In the genomic region with DNA sequence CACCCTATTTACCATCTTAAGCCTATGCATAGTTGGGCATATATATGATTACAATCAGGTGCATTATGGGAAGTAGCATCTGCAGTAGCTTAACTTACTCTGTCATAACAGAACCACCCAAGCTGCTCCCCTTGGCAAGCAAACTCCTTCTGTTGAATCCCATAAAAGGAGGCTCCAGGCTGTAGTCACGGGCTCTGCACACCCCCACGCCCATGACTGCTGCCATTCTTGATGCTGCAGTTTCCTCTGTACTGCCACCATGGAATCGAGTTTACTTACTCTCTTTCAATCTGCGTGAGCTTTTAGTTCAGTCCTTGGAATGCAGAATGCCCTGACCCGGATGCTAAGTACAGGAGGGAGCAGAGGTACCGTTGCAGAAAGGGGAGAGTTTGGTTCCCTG, we compare ENCODE assay signal across 10 mouse cellular contexts.
DNase-seq lines count a peak whose midpoint lies in the region; ATAC-seq and TF ChIP-seq lines count a peak whose summit lies in the region.
"Had no signal": no experiment of that assay in that cellular context is flagged by ENCODE, and none has a peak within 500 bp of the region (broad histone marks: within the 10 kb centered on the region; RNA-seq: fewer than 3 reads in every experiment).

No protein-coding gene starts in this region.

- WGBS in midbrain, embryonic 16.5 days: 77% methylated on average over 6 of the region's 6 CpGs
- 67% methylated on average over 6 of the region's 6 CpGs for WGBS in midbrain, embryonic 15.5 days

- H3K4me2 ChIP-seq in midbrain, embryonic 16.5 days (ENCODE audit: low read length): no peak overlapping the region
- no peak overlapping the region for H3K4me2 ChIP-seq in midbrain, embryonic 15.5 days
- H3K4me2 ChIP-seq: heart, embryonic 13.5 days; hindbrain, embryonic 15.5 days; lung, embryonic 14.5 days had no signal

- TF ChIP-seq CTCF in layer of hippocampus, adult 2 months (conservative IDR thresholded peaks at IDR 0.05): no peak

- 0 out of 2 replicates have a peak, but pooled peaks have one; percentile 48 for ATAC-seq in midbrain, embryonic 16.5 days
- no peak for ATAC-seq in midbrain, embryonic 15.5 days (replicated peaks)

- no peaks in the 10 kb centered on the region for H3K27me3 ChIP-seq in midbrain, embryonic 16.5 days (ENCODE audit: control insufficient read depth, insufficient read depth, low read depth, low read length)
- no peaks in the 10 kb centered on the region for H3K27me3 ChIP-seq in midbrain, embryonic 15.5 days (replicated peaks)
- H3K27me3 ChIP-seq: heart, embryonic 13.5 days; hindbrain, embryonic 15.5 days had no signal

- no peak overlapping the region for H3K9ac ChIP-seq in midbrain, embryonic 16.5 days (ENCODE audit: low read depth, low read length)
- H3K9ac ChIP-seq in midbrain, embryonic 15.5 days: no peak overlapping the region
- H3K9ac ChIP-seq: heart, embryonic 13.5 days; hindbrain, embryonic 15.5 days; lung, embryonic 14.5 days had no signal

- H3K36me3 ChIP-seq in midbrain, embryonic 16.5 days (ENCODE audit: control insufficient read depth, insufficient read depth, low read length): no peaks in the 10 kb centered on the region
- no peaks in the 10 kb centered on the region for H3K36me3 ChIP-seq in midbrain, embryonic 15.5 days (replicated peaks)
- H3K36me3 ChIP-seq: heart, embryonic 13.5 days; hindbrain, embryonic 15.5 days had no signal

- peak; percentile 58 to 81 for DNase-seq in layer of hippocampus, adult 2 months (ENCODE audit: low spot score in 2 of 2)
- peak; percentile 64 for DNase-seq in right cerebral cortex, adult 18-20 months
- DNase-seq in lung, postnatal 10 days: no peak
- no peak for DNase-seq in gastrocnemius, postnatal 4 days (ENCODE audit: low spot score in 2 of 2)
- DNase-seq in kidney, postnatal 36 days: no peak
- DNase-seq: lung, embryonic 14.5 days had no signal

- no peaks in the 10 kb centered on the region for H3K4me1 ChIP-seq in midbrain, embryonic 16.5 days (ENCODE audit: control insufficient read depth, insufficient read depth, low read length)
- peaks cover under 1% of the 10 kb centered on the region; the same call in 1 of the 2 replicates for H3K4me1 ChIP-seq in midbrain, embryonic 15.5 days
- H3K4me1 ChIP-seq: hindbrain, embryonic 15.5 days had no signal

- no peak overlapping the region for H3K27ac ChIP-seq in midbrain, embryonic 16.5 days (ENCODE audit: low read length)
- no peak overlapping the region for H3K27ac ChIP-seq in midbrain, embryonic 15.5 days
- H3K27ac ChIP-seq in layer of hippocampus, adult 2 months: peak overlapping the region; percentile 75
- H3K27ac ChIP-seq: heart, embryonic 13.5 days; hindbrain, embryonic 15.5 days had no signal

- H3K4me3 ChIP-seq in midbrain, embryonic 16.5 days (ENCODE audit: low read depth, low read length): no peak overlapping the region
- no peak overlapping the region for H3K4me3 ChIP-seq in midbrain, embryonic 15.5 days
- peak overlapping the region; percentile 31 for H3K4me3 ChIP-seq in layer of hippocampus, adult 2 months
- H3K4me3 ChIP-seq: heart, embryonic 13.5 days; hindbrain, embryonic 15.5 days had no signal

- H3K9me3 ChIP-seq in midbrain, embryonic 16.5 days (replicated peaks; ENCODE audit: control insufficient read depth, low read length, poor library complexity, severe bottlenecking): no peaks in the 10 kb centered on the region
- no peaks in the 10 kb centered on the region for H3K9me3 ChIP-seq in midbrain, embryonic 15.5 days
- H3K9me3 ChIP-seq: heart, embryonic 13.5 days; hindbrain, embryonic 15.5 days had no signal

Comparison
In these comparisons a context has a peak if more than half of its experiments do, and no peak if none do; other contexts are left out.
1. DNase-seq: peak in layer of hippocampus, adult 2 months (2 of 2) and right cerebral cortex, adult 18-20 months (single experiment); none in lung, postnatal 10 days (single experiment), gastrocnemius, postnatal 4 days (0 of 2) and kidney, postnatal 36 days (0 of 2).